Mouse (Mus musculus): ENCODE results near the gene Btn1a1. TPM values are rescaled to one million over a fixed set of nuclear protein-coding genes. Genes with fewer than 3 reads are reported as not detected.
A peak's percentile ranks its signal among the peaks of the same experiment; 100 is the strongest.

The Btn1a1 gene
- polyA plus RNA-seq, 1 experiment, result 0.06 TPM

DNA sequence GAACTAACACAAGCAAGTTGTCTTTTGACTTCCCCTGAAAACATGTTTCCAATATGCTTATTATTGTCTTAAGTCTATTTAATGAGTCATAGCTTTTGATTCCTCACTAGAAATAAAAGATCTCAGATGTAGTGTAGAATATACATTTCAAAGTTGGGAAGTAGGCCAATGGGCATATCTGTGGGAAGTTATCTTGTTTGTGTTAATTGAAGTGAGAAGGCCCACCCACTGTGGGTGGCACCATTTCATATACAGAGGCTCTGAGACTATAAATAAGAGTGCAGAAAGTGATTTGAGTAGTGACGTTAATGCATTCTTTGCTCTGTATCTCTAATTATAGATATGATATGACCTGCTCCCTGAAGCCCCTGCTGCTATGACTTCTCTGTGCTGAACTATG, 25.2 kb upstream of the Btn1a1 start:
- H3K27ac ChIP-seq (ENCODE audit: insufficient read depth, low read length), result no peak overlapping the region

DNA sequence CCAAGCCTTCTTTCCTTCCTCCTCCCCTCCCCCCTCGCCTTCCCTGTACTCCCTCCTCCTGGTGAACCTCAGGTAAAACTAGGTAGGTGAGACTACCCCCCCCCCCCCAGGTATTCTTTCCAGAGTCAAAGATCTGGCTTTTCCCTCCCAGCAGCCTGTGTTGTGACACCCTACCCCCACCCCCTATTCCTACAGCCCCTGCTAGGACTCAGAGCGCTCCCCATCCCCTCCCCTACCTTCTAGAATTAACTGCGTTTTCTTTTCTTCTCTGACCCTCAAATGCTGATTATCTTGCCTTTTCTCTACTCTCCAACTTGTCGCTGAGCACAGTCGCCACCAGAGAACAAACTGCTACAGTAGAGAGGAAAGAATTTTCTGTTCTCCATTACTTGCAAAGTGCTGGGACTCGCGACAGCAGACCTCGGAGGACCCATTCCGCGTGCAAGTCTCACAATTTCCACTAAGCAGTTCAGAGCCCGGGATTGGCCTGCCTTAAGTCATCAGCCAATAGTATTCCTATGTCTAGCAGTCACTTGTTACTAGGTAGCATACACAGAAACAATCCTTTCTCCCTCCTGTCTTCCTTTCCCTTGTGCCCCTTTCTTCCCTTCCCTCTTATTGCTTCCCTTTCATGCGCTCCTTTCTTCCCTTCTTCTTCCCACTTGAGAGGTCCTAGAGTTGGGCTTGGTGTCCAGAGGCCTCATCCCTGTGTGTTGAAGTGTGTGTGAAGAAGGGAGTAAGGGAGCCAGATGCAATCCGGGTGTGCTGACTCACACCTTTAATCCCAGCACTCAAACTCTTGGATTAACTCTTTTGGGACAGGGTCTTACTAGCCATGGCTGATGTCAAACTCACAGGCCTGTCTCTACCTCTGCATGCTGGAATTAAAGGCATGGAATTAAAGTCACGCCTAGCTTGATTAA, 23.0 kb upstream of the Btn1a1 start, which contains the start of gene Btn2a2:
Gene Btn2a2, minus strand, starts transcription at position 458 of the 923 bp plus-strand sequence.
- H3K4me1 ChIP-seq (ENCODE audit: control insufficient read depth, insufficient read depth, low read length), result no peaks in the 10 kb centered on the region
- peak within 1 kb of the TSS; percentile 22 for H3K4me3 ChIP-seq (ENCODE audit: insufficient read depth, low read length)
- no peak for TF ChIP-seq CTCF (IDR thresholded peaks at IDR 0.05; ENCODE audit: extremely low read depth, insufficient read depth, low read length)
- no peak for TF ChIP-seq POLR2A (IDR thresholded peaks at IDR 0.05; ENCODE audit: extremely low read depth, insufficient read depth, low read length)
- no peak within 1 kb of the TSS for H3K27ac ChIP-seq (ENCODE audit: insufficient read depth, low read length)

More for the DNA sequence above, 25.2 kb upstream of the Btn1a1 start:
- no peak for TF ChIP-seq POLR2A (IDR thresholded peaks at IDR 0.05; ENCODE audit: extremely low read depth, insufficient read depth, low read length)
- TF ChIP-seq CTCF (IDR thresholded peaks at IDR 0.05; ENCODE audit: extremely low read depth, insufficient read depth, low read length), result no peak
- H3K4me3 ChIP-seq (ENCODE audit: insufficient read depth, low read length), result no peak overlapping the region
- H3K4me1 ChIP-seq (ENCODE audit: control insufficient read depth, insufficient read depth, low read length), result no peaks in the 10 kb centered on the region

DNA sequence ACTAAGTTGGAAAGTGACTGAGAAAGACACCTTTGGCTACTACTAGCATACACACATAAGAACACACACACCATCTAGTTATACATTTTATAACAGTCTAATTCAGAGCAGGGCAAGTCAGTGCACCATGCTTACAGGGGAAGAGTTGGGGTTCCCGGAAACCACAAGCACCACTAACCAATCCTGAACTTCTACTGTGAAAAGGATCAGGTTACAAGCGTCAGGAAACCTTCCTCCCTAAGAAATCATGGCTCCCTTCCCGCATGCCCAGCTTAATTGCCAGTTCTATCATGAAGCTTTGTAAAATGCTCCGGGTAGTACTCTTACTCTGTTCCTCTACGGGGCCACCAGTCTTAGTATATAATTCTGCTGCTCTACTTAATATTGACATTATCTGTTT, 19.6 kb upstream of the Btn1a1 start:
- TF ChIP-seq CTCF (IDR thresholded peaks at IDR 0.05; ENCODE audit: extremely low read depth, insufficient read depth, low read length) (no peak), POLR2A (IDR thresholded peaks at IDR 0.05; ENCODE audit: extremely low read depth, insufficient read depth, low read length) (no peak)
- no peak overlapping the region for H3K27ac ChIP-seq (ENCODE audit: insufficient read depth, low read length)

DNA sequence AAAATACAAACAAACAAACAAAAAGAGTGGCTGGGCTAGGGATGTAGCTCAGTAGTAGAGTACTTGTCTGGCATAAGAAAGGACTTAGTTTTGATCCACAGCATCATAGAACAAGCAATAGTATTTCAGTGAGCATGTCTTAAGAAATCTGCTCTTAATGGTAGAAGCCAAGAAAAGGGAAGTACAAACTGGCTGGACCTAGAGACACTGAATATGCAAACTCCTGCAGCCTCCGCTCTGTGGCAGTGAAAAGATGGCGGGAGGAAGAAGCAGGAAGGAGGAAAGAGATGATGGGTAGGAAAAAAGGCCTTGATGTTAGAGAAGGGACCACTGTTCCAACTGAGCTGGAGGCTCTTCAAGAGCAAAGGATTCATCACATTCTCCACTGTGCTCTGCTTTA, 17.5 kb upstream of the Btn1a1 start:
- Histone ChIP-seq H3K4me1 (ENCODE audit: control insufficient read depth, insufficient read depth, low read length) (no peaks in the 10 kb centered on the region), H3K4me3 (ENCODE audit: insufficient read depth, low read length) (no peak overlapping the region), H3K27ac (ENCODE audit: insufficient read depth, low read length) (no peak overlapping the region)
- TF ChIP-seq POLR2A (IDR thresholded peaks at IDR 0.05; ENCODE audit: extremely low read depth, insufficient read depth, low read length) (no peak), CTCF (IDR thresholded peaks at IDR 0.05; ENCODE audit: extremely low read depth, insufficient read depth, low read length) (no peak)

More for the DNA sequence above, 19.6 kb upstream of the Btn1a1 start:
- H3K4me3 ChIP-seq (ENCODE audit: insufficient read depth, low read length), result no peak overlapping the region
- no peaks in the 10 kb centered on the region for H3K4me1 ChIP-seq (ENCODE audit: control insufficient read depth, insufficient read depth, low read length)

- no peaks in the 10 kb centered on the region for H3K4me1 ChIP-seq (ENCODE audit: control insufficient read depth, insufficient read depth, low read length)
- TF ChIP-seq POLR2A (IDR thresholded peaks at IDR 0.05; ENCODE audit: extremely low read depth, insufficient read depth, low read length), result no peak
- no peak for TF ChIP-seq CTCF (IDR thresholded peaks at IDR 0.05; ENCODE audit: extremely low read depth, insufficient read depth, low read length)
These were observed 10.0 kb upstream of the Btn1a1 start for GRCm38 (mm10) chr13:23475658-23476057.

GRCm38 (mm10) chr13:23466911-23467310, 1.2 kb upstream of the Btn1a1 start:
- Histone ChIP-seq H3K4me1 (ENCODE audit: control insufficient read depth, insufficient read depth, low read length) (no peaks in the 10 kb centered on the region; the same call in 1 of the 2 replicates), H3K27ac (ENCODE audit: insufficient read depth, low read length) (no peak overlapping the region), H3K4me3 (ENCODE audit: insufficient read depth, low read length) (no peak overlapping the region)
- no peak for TF ChIP-seq POLR2A (IDR thresholded peaks at IDR 0.05; ENCODE audit: extremely low read depth, insufficient read depth, low read length)
- TF ChIP-seq CTCF (IDR thresholded peaks at IDR 0.05; ENCODE audit: extremely low read depth, insufficient read depth, low read length), result no peak

More at GRCm38 (mm10) chr13:23475658-23476057, 10.0 kb upstream of the Btn1a1 start:
- Histone ChIP-seq H3K27ac (ENCODE audit: insufficient read depth, low read length) (no peak overlapping the region), H3K4me3 (ENCODE audit: insufficient read depth, low read length) (no peak overlapping the region)

GRCm38 (mm10) chr13:23466306-23466705, 605 bp upstream of the Btn1a1 start:
- no peak overlapping the region for H3K27ac ChIP-seq (ENCODE audit: insufficient read depth, low read length)

DNA sequence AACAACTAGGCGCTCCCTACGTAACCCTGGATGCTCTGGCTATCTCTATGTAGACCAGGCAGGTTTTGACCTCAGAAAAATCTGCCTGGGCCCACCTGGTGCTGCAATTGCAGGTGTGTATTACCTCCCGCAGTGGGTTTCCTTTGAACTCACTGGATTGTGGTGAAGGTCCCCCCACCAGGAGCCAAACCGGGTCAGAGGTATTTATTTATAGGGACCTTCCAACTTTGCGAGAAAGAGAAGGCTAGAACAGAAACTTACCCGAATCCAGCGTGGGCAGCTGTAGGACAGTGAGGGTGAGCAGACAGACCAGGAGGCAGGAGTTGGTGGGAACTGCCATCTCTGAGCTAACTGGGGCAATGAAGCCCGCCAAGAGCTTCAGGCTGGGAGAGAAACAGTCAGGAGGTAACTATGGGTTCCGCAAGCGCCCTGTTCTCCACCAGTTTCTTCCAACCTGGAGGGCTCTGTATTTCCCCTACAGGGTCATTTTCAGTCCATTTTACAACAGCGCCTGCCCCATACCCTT, 797 bp downstream of the Btn1a1 start:
- no peak for TF ChIP-seq POLR2A (IDR thresholded peaks at IDR 0.05; ENCODE audit: extremely low read depth, insufficient read depth, low read length)
- no peak for TF ChIP-seq CTCF (IDR thresholded peaks at IDR 0.05; ENCODE audit: extremely low read depth, insufficient read depth, low read length)
- H3K4me1 ChIP-seq (ENCODE audit: control insufficient read depth, insufficient read depth, low read length), result no peaks in the 10 kb centered on the region; the same call in 1 of the 2 replicates
- peak overlapping the region; percentile 68; the same call in 1 of the 2 replicates for H3K4me3 ChIP-seq (ENCODE audit: insufficient read depth, low read length)
- H3K27ac ChIP-seq (ENCODE audit: insufficient read depth, low read length), result no peak overlapping the region

More at GRCm38 (mm10) chr13:23466306-23466705, 605 bp upstream of the Btn1a1 start:
- no peaks in the 10 kb centered on the region; the same call in 1 of the 2 replicates for H3K4me1 ChIP-seq (ENCODE audit: control insufficient read depth, insufficient read depth, low read length)
- H3K4me3 ChIP-seq (ENCODE audit: insufficient read depth, low read length), result no peak overlapping the region
- TF ChIP-seq POLR2A (IDR thresholded peaks at IDR 0.05; ENCODE audit: extremely low read depth, insufficient read depth, low read length) (no peak), CTCF (IDR thresholded peaks at IDR 0.05; ENCODE audit: extremely low read depth, insufficient read depth, low read length) (no peak)

DNA sequence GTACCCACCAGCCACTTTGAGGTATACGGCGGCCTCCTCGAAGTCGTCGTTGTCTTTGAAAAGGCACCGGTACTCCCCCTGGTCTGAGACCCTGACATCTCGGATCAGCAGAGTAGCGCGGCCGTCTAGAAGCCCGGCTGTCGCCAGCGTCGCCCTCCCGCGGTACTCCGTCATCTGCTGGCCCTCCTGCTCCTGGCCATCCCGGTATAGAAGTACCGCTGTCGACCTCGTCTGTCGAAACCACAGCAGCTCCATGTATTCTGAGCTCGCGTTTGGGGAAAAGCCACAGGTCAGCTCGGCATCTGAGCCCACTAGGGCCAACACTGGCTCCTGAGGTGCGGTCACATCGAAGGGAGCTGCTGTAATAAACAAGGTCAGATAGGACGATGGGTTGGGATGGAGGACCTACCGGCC, 1.5 kb downstream of the Btn1a1 start:
- H3K27ac ChIP-seq (ENCODE audit: insufficient read depth, low read length), result no peak overlapping the region
- TF ChIP-seq CTCF (IDR thresholded peaks at IDR 0.05; ENCODE audit: extremely low read depth, insufficient read depth, low read length) (no peak), POLR2A (IDR thresholded peaks at IDR 0.05; ENCODE audit: extremely low read depth, insufficient read depth, low read length) (no peak)
- H3K4me3 ChIP-seq (ENCODE audit: insufficient read depth, low read length), result peak overlapping the region; percentile 68
- no peaks in the 10 kb centered on the region; the same call in 1 of the 2 replicates for H3K4me1 ChIP-seq (ENCODE audit: control insufficient read depth, insufficient read depth, low read length)

Data from cortical plate, adult 2 months (tissue).